Mouse (Mus musculus) gastrocnemius, postnatal 4 days (tissue): ENCODE measurements around the gene Trnt1. TPM values are rescaled to one million over a fixed set of nuclear protein-coding genes. Genes with fewer than 3 reads are reported as not detected.
A peak's percentile ranks its signal among the peaks of the same experiment; 100 is the strongest.

Experiments
- DNase-seq, 2 experiments: peaks; one replicate each; pipeline ENCODE4 v3.0.0; 2021 to 2022; ENCODE audit warnings: low spot score in 2 of 2, mixed read lengths in 2 of 2
- long read RNA-seq, 2 experiments: library from polyadenylated mRNA; stranded (forward); transcript quantifications; one replicate each; pipeline ENCODE4 v2.0.0; 2021
- total RNA-seq, 2 experiments: library from RNA; stranded (reverse); gene quantifications; 2 replicates each; pipeline ENCODE4 v1.2.3; 2021

Trnt1 gene
- total RNA-seq = 10 to 100 TPM; 36.7 to 39.7 TPM
- long read RNA-seq, experiment 1, transcript Trnt1-203 (9 exons, 1,398 nt) = minor isoform, 20 of 59 reads
- long read RNA-seq, experiment 1, transcript Trnt1-201 (9 exons, 2,283 nt) = major isoform, 21 of 59 reads
- long read RNA-seq, experiment 1, partial matches to known transcripts = 11 of 59 reads
- long read RNA-seq, experiment 1, other reads (novel, unspliced or antisense) = 5 of 59 reads
- long read RNA-seq, experiment 2, transcript Trnt1-201 (9 exons, 2,283 nt) = major isoform, 11 of 33 reads
- long read RNA-seq, experiment 2, transcript Trnt1-203 (9 exons, 1,398 nt) = minor isoform, 9 of 33 reads
- long read RNA-seq, experiment 2, partial matches to known transcripts = 2 of 33 reads
- long read RNA-seq, experiment 2, other reads (novel, unspliced or antisense) = 7 of 33 reads

DNA sequence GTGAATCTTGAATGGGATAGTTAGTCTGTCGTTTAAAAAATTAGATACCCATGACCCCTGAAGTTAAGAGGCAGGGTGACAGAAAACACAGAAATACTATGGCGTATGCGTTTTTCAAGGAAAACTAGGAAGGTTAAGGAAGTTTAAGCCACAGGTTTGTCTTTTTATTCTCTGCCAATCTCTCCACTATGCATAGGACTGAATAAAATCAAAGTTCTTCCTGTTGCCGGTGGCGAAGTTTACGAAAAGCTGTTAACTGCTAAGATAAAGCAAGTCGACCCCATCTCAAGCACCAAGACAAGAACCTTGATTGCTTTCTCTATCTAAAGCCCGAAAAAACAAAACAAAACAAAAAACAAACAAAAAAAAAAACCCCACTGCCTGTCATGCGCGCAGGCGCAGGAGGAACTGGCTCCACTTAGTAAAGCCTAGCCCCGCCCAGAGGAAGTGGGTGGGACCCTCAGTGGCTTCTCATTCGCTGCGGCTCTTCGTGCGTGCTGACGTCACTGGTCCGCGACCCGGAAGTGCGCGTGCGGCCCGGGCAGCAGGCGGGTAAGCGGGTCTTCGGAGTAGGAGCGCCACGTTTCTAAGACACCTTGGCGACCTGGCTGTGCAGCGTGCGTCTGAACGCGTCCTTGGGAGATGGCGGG, at the start of gene Trnt1:
TSS of gene Trnt1 (plus strand) at position 481 of the 650 bp plus-strand sequence.
- peak; percentile 93 to 99 for DNase-seq

DNA sequence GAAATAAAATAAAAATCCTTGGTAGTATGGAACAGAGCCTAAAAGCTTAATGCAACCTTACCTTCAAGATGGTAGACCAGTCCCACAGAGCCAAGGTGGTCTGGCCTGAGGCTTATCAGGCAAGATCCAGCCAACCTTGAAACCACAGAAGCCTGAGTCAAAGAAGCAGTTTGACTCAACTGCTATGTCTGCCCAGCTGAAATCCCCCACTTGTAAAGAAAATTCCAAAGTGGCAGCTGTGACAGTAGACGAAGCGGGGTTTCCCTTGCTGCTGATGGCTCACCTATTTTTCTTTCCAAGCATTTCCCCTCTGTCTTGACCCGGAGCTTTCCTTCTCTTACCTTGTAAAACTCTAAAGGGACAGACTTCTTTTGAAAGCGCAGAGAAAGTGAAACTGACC, 43.3 kb upstream of the Trnt1 start:
- DNase-seq = no peak

DNA sequence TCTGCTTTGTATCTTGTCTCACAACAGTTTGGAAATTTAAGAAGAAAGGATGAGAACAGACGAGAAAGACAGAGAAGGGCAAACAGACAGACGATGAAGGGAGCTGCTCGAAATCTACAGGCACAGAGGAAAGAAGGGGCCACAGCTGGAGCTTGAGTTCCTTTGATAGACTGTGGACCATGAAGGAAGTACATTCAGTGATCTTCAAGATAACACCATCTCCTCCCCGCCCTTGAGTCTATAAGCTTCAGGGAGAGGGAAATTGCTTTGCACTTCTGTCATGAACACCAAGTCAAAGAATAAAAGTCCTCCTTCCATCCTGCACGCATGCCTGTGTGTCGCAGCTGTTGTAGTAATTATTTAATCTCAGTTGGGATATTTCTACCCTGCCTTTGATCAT, 42.8 kb upstream of the Trnt1 start:
- no peak for DNase-seq

DNA sequence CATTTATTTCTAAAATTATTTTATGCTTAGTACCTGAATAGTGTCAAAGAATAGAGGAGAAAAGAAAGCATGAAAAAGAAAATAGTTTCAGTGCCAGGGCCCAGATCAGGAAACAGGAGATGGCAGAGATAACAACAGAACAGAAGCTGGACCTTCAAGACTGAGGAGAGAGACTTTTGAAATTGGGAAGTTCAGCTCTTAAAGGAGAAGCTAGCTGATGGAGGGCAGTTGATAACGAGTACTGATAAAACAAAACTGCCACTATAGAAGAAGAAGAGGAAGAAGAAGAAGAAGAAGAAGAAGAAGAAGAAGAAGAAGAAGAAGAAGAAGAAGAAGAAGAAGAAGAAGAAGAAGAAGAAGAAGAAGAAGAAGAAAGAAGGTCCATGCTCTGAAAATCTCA, 41.2 kb upstream of the Trnt1 start:
- no peak for DNase-seq

DNA sequence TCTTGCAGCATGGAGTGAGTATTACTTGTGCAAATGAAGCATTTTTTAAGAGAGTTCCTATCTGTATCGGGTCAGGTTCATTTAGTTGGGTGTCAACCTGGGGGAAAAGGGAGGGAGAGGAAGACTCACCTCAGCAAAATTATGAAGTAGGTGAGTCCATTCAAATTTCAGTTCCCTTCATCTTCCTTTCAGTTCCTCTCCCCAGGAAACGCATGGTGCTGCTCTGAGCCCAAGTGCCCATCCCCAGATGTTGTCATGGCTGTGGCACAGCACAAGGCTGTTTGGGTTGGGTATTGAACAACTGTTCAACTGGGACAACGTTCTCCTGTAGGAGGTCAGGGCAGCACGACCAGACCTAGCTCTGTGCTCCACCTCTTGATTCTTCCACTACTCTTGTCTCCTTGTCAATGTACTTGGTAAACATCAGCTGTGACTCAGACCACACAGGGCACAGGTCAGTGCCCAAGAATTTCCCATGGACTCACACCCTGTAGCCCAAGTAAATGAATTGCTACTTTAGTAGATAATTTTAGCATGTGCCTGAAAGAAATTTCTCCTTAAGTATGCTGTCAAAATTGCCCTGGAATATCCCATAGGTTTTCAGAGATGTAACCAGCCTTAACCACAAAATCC, 39.1 kb upstream of the Trnt1 start:
- no peak for DNase-seq

DNA sequence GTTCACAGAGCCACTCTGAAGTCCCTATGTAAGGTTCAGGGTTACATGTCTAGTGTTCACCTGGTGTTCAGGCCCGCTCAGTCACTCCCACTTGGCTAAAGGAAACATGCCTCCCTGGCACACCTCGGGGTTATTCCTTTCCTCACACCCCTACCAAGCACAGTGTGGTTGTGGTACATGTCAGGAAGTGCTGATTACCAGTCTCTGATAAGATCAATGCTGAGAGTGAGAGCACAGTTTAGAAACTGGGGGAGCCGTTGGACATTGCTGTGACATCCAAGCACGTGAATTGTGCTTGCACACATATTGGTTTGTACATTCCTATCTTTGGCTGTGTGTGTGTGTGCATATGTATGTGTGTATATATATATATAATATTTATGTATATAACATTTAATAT, 36.4 kb upstream of the Trnt1 start:
- DNase-seq = no peak

DNA sequence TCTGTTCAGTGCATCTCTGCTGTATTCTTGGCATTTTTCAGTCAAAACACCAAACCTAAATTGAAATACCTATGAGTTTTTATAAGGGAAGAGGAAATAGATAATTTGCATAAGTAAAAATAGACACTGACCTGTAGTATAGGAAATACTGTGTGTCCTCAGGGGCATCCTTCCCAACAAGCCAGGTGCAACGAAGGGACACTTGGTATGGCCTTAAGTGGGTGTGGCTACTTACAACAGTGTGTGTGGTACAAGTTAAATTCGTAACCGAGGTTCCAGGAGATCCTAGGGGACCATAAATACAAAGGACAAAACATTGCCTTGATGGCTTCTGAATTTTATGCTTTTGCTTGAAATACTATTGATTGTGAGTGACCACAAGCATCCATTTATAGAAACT, 30.7 kb upstream of the Trnt1 start:
- no peak for DNase-seq

DNA sequence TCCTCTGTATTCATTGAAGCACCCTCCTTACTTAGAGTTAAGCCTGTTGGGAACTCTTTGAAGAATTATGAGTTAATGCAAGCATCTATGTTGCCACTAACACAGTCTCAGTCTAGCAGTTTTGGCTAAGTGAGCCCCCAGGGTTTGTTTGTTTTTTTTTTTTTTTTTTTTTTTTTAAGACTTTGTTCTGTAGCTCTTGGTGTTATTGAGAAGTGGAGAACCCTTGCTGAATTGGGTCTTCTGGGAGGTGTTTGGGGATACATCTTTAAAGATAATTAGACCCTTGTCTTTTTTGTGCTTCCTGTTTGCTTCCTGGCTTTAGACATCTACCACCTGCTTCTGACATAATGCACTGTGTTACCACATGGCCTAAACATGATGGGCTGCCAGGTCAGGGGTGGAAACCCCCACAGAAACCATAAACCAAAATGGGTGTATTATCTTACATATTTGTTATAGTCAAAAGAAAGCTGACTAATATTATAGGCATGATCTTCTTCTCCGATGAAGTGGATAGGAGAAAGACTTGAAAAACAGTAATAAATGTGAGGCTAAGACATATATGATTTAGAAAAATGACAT, 28.6 kb upstream of the Trnt1 start:
- DNase-seq = no peak

DNA sequence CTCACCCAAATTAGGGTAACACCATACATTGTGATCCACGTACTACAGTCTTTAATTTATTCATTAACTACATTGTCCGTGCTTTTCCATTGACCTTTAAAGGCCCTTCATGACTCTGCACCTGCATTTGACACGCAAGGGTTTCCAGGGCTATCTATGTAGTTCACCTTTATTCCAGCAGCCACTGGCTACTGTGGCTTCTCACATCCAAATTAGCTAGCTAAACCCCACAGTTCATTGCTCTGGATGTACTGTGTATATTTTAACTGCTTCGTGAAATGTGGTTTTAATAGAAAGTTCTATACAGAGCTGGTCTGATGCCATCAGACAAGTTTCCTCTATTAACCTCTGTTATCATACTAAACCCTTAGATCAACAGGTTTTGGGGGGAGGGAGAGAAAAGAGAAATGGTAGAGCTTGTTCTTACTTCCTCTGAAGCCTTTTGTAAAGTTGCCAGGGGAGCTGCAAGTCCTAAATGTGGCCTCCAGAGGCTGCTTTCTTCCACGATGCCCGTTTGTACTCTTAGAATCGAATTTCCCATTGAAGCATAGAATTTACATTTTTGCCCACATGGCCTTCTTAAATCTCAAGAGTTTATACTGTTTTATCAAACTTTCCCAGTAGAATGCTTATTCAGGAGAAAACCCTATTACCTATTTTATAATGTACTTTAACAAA, 25.2 kb upstream of the Trnt1 start:
- no peak for DNase-seq

DNA sequence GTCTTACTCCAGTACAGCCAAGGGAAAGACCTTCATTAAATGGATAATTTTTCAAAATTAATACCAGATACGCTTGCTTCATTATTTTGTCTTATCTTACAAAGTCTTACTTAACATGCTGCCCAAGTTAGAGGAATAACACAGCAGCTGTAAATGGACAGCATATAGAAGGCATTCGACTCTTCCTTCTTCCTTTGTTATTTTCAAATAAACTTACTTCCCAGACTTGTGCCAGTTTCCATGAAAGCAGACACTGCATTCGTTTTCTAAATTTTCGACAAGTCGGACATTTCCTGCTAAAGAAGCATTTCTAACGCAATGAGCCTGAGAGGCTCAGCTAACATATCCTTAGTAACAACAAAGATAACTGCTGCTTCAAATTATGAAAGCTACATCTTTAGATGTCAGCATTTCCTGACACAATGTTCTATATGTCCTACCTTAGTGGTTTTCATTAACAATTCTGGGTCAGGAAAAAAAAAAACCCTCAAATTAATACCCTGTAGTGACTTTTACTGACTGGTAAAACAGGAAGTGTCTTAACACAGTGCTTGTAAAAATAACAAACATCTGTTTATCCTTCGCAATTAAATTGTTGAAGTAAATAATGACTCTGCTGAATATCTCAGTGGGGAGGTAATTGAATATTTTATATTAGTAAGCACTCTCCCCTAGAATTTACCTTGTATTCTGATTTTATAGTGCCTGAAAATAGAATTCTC, 23.1 kb upstream of the Trnt1 start:
- DNase-seq = no peak

DNA sequence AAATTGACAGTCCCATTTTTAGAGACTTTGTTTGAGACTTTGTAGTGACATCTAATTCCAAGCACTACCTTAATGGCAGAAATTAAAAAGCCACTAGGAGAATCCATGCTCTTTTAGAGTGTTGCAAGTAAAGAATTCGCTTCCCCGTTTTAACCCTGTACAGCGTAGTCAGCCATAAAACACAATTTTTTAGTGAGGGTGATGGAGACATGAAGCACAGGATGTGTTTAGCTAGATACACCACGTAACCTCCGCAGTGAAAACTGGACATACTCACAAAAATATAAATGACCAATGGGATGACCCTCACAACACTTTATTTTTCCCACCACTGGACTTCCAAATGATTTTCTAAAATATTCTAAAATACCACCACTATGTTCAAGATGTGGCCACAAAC, 21.7 kb upstream of the Trnt1 start:
- no peak for DNase-seq

DNA sequence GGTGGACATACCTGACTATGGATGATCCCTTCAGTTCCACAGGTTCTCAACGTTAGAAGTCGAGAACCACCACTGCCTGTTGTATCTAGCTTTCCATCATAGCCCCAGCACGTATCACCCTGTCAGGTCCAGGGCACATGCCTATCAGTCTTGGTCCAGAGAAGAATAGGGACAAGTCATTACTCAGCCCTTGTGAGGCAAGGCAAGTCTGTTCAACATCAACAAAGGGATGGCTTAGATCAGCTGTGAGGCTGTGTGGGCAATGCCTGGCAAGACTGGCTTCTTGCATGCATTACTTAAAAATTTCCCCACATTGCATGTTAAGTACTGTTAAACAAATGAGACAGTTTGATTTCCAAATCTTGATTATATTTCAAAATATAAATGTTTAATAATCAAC, 21.1 kb upstream of the Trnt1 start:
- DNase-seq = no peak

DNA sequence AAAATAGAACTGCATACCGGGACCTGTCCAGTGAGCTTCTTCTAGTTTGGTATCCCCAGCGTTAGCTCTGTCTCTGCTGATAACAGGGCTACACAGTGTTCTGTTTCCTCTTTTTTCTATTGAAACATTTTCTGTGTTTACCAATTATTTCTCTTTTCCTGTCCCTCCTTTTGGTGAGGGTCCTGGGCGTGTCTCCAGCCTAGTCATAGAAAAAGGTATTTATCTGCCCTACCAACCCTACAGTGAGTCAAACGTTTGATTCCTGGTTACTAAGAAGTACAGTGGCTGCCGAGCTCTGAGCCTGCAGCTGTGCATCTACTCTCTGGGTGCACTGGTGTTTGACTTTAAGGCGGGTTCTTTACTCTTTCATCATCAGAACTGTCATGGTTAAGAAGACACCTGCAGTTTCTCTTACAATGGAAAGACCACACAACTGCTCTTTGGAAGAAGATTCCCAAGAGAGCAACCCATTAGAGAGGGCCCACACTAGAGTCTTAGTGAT, 20.0 kb upstream of the Trnt1 start, which contains the start of gene Il5ra:
TSS of gene Il5ra (minus strand) at position 151 of the 502 bp plus-strand sequence.
- DNase-seq = no peak

DNA sequence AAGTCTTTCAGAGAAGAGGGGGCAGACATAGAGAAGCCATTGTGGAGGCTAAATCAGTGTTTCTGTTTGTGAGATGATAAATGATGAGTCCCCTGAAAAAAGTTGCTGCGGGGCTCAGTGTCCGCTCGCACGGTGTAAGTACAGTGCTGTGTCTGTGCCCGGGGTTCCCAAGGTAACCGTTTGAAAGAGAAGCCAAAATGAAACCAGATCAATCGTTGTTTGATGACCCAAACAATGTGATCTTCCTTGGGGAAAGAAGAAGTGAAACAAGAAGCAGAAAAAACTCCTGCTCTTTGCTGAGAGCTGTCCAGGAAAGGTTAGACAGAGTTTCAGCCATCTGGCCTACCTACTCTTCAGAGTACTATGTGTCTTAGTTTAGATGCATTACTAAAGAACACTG, 18.6 kb upstream of the Trnt1 start:
- no peak for DNase-seq

DNA sequence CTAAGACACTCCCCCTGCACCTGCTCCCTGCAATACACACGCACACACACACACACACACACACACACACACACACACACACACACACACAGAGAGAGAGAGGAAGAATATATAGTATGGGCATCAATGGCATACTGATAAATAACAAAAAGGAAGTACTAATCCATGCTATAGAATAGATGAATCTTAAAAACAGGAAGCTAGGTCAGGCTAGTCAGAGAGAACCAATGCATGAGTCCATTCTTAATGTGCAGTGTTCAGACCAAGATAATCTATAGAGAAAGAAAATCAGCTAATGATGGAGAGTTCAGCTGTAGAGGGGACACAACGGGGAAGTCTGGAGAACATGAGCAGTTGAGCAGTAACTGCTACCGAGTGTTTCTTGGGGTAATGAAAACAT, 10.6 kb upstream of the Trnt1 start:
- DNase-seq = no peak

DNA sequence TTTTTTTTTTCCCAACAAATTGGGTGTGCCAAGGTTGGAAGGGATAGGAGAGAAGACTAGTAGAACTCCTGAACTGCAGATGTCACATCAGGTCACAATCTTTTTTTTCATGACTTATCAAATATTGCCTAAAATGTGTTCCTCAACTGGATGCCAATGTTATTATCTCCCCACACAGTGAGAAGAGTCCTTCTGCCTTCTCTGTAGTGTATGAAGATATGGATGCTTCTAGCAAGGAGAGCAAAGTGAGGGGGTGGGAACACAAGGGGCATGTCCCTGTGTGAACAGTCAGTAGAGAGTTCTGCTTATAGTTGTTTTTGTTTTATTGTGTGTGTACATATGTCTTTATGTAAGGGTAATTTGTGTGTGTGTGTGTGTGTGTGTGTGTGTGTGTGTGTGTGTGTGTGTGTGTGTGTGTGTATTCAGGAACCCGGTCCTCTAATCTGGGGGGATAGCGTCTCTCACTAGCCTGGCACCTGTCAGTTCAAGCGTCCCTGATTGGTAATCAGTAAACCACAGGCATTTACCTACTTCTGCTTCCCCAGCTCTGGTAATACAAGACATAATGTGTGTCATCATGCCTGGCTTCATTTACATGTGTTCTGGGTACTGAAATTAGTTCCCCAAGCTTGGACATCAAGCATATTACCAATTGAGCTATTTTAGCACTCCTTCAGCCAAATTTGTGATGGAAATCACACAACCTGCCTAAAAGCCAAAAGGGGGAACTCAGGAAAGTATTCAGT, 8.3 kb upstream of the Trnt1 start:
- DNase-seq = no peak

DNA sequence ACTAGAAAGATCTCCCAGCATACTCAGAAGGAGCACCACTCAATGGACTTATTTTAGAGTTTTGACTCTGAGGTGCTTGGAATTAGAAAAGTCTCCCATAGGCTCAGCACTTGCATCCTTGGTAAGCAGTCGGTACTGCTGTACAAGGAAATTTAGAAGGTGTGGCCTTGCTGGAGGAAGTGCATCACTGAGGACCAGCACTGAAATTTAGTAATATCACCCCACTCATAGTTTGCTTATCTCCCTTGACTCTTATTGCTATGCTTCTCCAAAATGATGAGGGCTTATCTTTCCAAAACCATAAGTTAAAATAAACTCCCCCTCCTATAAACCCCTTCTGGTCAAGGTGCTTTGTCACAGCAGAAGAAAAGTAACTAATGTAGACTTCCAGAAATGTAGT, 7.4 kb upstream of the Trnt1 start:
- DNase-seq = no peak

DNA sequence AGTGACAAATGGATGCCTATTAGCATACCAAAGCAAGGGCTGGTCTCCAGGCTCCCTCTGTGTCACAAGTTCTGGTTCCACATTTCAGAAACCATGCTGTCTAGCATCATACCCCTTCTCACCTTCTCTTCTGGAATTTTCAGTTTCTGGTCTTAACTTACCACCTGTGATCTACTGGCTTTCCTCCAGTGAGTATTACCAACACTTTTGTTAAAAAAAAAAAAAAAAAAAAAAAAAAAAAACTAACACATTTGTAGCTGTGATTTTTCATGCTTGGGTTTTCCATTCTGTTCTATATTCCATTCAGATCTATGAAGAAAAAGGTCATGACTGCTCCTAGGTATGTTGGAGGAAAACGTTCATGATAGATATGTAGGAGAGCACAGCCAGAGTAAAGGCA, 3.0 kb upstream of the Trnt1 start:
- DNase-seq = no peak

DNA sequence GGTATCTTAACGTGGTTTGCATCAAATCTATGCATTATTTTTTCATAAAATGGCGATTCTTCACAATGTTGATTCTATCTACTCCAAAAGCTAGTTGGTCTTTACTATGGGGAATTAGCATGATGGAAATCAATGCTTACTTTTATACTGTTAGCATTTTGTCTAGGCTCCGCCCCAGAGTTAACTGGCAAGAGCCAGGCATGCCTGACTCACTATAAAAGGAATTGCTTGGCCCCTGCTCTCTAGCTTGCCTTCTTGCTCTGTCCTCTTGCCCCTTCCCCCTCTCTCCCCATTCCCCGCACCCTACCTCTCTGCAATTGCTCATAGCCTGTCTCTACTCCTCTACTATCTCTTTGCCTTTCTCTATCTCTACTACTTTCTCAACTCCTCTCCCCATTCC, 2.1 kb upstream of the Trnt1 start:
- DNase-seq = no peak
